ENCODE assay signal across 12 mouse cellular contexts in genomic region chr8:70570360-70570759, GRCm38 (mm10). TPM values are rescaled to one million over a fixed set of nuclear protein-coding genes. Genes with fewer than 3 reads are reported as not detected.
DNase-seq lines count a peak whose midpoint lies in the region; ATAC-seq and TF ChIP-seq lines count a peak whose summit lies in the region.
"Had no signal": no experiment of that assay in that cellular context is flagged by ENCODE, and none has a peak within 500 bp of the region (broad histone marks: within the 10 kb centered on the region; RNA-seq: fewer than 3 reads in every experiment).

No protein-coding gene starts in this region.

- no peak for DNase-seq in embryonic facial prominence, embryonic 14.5 days (ENCODE audit: low spot score)
- DNase-seq in embryonic facial prominence, embryonic 10.5 days (ENCODE audit: low spot score), result no peak
- DNase-seq in heart, adult 18-20 months, result no peak
- no peak for DNase-seq in liver, embryonic 11.5 days (ENCODE audit: low spot score)
- DNase-seq in stomach, postnatal 0 days (ENCODE audit: low spot score), result peak; percentile 22
- DNase-seq: kidney, adult 8-10 months; kidney, postnatal 4 days; right cerebral cortex, adult 18-20 months had no signal

- H3K27ac ChIP-seq in embryonic facial prominence, embryonic 14.5 days (replicated peaks; ENCODE audit: low read depth, low read length), result no peak overlapping the region
- H3K27ac ChIP-seq in embryonic facial prominence, embryonic 10.5 days (replicated peaks), result no peak overlapping the region
- peak overlapping the region; percentile 71 for H3K27ac ChIP-seq in heart, embryonic 15.5 days
- H3K27ac ChIP-seq in liver, embryonic 16.5 days (ENCODE audit: low read length), result no peak overlapping the region
- H3K27ac ChIP-seq in liver, embryonic 11.5 days (ENCODE audit: low read depth, low read length), result no peak overlapping the region
- H3K27ac ChIP-seq in stomach, postnatal 0 days (replicated peaks), result no peak overlapping the region
- H3K27ac ChIP-seq: forebrain, embryonic 15.5 days; hindbrain, postnatal 0 days had no signal

- H3K4me1 ChIP-seq in embryonic facial prominence, embryonic 14.5 days (ENCODE audit: control insufficient read depth, insufficient read depth, low read length), result no peaks in the 10 kb centered on the region
- peaks cover 8% of the 10 kb centered on the region for H3K4me1 ChIP-seq in embryonic facial prominence, embryonic 10.5 days
- H3K4me1 ChIP-seq in heart, embryonic 15.5 days (replicated peaks), result peaks cover 50% of the 10 kb centered on the region
- H3K4me1 ChIP-seq in liver, embryonic 16.5 days (ENCODE audit: control insufficient read depth, low read depth, low read length), result peaks cover 19% of the 10 kb centered on the region
- peaks cover 13% of the 10 kb centered on the region; the same call in 1 of the 2 replicates for H3K4me1 ChIP-seq in liver, embryonic 11.5 days (replicated peaks; ENCODE audit: control insufficient read depth, insufficient read depth, low read length)
- H3K4me1 ChIP-seq in stomach, postnatal 0 days (replicated peaks; ENCODE audit: control insufficient read depth, insufficient read depth), result no peaks in the 10 kb centered on the region; the same call in 1 of the 2 replicates

- peaks cover 15% of the 10 kb centered on the region; the same call in 1 of the 2 replicates for H3K36me3 ChIP-seq in embryonic facial prominence, embryonic 14.5 days (ENCODE audit: control insufficient read depth, insufficient read depth, low read length)
- H3K36me3 ChIP-seq in embryonic facial prominence, embryonic 10.5 days (replicated peaks), result peaks cover 38% of the 10 kb centered on the region
- no peaks in the 10 kb centered on the region for H3K36me3 ChIP-seq in heart, embryonic 15.5 days
- H3K36me3 ChIP-seq in liver, embryonic 16.5 days (ENCODE audit: control insufficient read depth, insufficient read depth), result peaks cover 3% of the 10 kb centered on the region; the same call in 1 of the 2 replicates
- no peaks in the 10 kb centered on the region for H3K36me3 ChIP-seq in liver, embryonic 11.5 days (ENCODE audit: control insufficient read depth, insufficient read depth, low read length)
- 0 out of 2 replicates have a peak, but pooled peaks cover 3% of the 10 kb centered on the region for H3K36me3 ChIP-seq in stomach, postnatal 0 days (ENCODE audit: control insufficient read depth, insufficient read depth, low read length)

- TF ChIP-seq CTCF in stomach, postnatal 0 days (IDR thresholded peaks at IDR 0.05; ENCODE audit: low read depth), result no peak

- H3K4me3 ChIP-seq in embryonic facial prominence, embryonic 14.5 days (ENCODE audit: low read depth, low read length), result no peak overlapping the region
- H3K4me3 ChIP-seq in embryonic facial prominence, embryonic 10.5 days, result no peak overlapping the region
- H3K4me3 ChIP-seq in heart, embryonic 15.5 days, result no peak overlapping the region
- no peak overlapping the region for H3K4me3 ChIP-seq in liver, embryonic 16.5 days (ENCODE audit: low read depth, low read length)
- H3K4me3 ChIP-seq in liver, embryonic 11.5 days (ENCODE audit: low read depth, low read length), result no peak overlapping the region
- no peak overlapping the region for H3K4me3 ChIP-seq in stomach, postnatal 0 days (ENCODE audit: low read depth, low read length)
- H3K4me3 ChIP-seq: forebrain, embryonic 15.5 days had no signal

- no peaks in the 10 kb centered on the region for H3K9me3 ChIP-seq in embryonic facial prominence, embryonic 14.5 days (ENCODE audit: control insufficient read depth, low read length)
- no peaks in the 10 kb centered on the region for H3K9me3 ChIP-seq in embryonic facial prominence, embryonic 10.5 days
- H3K9me3 ChIP-seq in heart, embryonic 15.5 days (replicated peaks), result no peaks in the 10 kb centered on the region
- no peaks in the 10 kb centered on the region for H3K9me3 ChIP-seq in liver, embryonic 16.5 days (replicated peaks; ENCODE audit: control insufficient read depth, low read length)
- H3K9me3 ChIP-seq in liver, embryonic 11.5 days (ENCODE audit: control insufficient read depth, low read length), result no peaks in the 10 kb centered on the region
- H3K9me3 ChIP-seq in stomach, postnatal 0 days (ENCODE audit: control insufficient read depth, low read length), result no peaks in the 10 kb centered on the region
- H3K9me3 ChIP-seq: forebrain, embryonic 15.5 days had no signal

- no peak overlapping the region for H3K9ac ChIP-seq in embryonic facial prominence, embryonic 14.5 days (ENCODE audit: low read depth, low read length)
- H3K9ac ChIP-seq in heart, embryonic 15.5 days, result no peak overlapping the region
- no peak overlapping the region for H3K9ac ChIP-seq in liver, embryonic 16.5 days (ENCODE audit: low read depth, low read length)
- H3K9ac ChIP-seq in liver, embryonic 11.5 days (ENCODE audit: low read depth, low read length), result no peak overlapping the region
- no peak overlapping the region for H3K9ac ChIP-seq in stomach, postnatal 0 days (ENCODE audit: low read length)
- H3K9ac ChIP-seq: forebrain, embryonic 15.5 days had no signal

- no peaks in the 10 kb centered on the region for H3K27me3 ChIP-seq in embryonic facial prominence, embryonic 14.5 days (replicated peaks; ENCODE audit: control insufficient read depth, insufficient read depth, low read length)
- H3K27me3 ChIP-seq in embryonic facial prominence, embryonic 10.5 days (replicated peaks; ENCODE audit: low read depth, poor library complexity, severe bottlenecking), result no peaks in the 10 kb centered on the region
- no peaks in the 10 kb centered on the region for H3K27me3 ChIP-seq in heart, embryonic 15.5 days
- no peaks in the 10 kb centered on the region for H3K27me3 ChIP-seq in liver, embryonic 16.5 days (ENCODE audit: control insufficient read depth, insufficient read depth, low read depth, low read length)
- H3K27me3 ChIP-seq in liver, embryonic 11.5 days (replicated peaks; ENCODE audit: control insufficient read depth, insufficient read depth, low read length), result no peaks in the 10 kb centered on the region
- H3K27me3 ChIP-seq in stomach, postnatal 0 days (ENCODE audit: control insufficient read depth, insufficient read depth, low read length), result no peaks in the 10 kb centered on the region
- H3K27me3 ChIP-seq: forebrain, embryonic 15.5 days had no signal

- H3K4me2 ChIP-seq in embryonic facial prominence, embryonic 14.5 days (ENCODE audit: low read depth, low read length), result no peak overlapping the region
- H3K4me2 ChIP-seq in heart, embryonic 15.5 days, result no peak overlapping the region
- no peak overlapping the region for H3K4me2 ChIP-seq in liver, embryonic 16.5 days (ENCODE audit: low read depth, low read length)
- H3K4me2 ChIP-seq in liver, embryonic 11.5 days, result no peak overlapping the region
- H3K4me2 ChIP-seq in stomach, postnatal 0 days (replicated peaks; ENCODE audit: low read depth), result no peak overlapping the region
- H3K4me2 ChIP-seq: forebrain, embryonic 15.5 days had no signal

- no peak for TF ChIP-seq EP300 in stomach, postnatal 0 days (optimal IDR thresholded peaks at IDR 0.05)

- ATAC-seq in embryonic facial prominence, embryonic 14.5 days (ENCODE audit: low read depth), result peak; percentile 16; the same call in 1 of the 2 replicates
- ATAC-seq in heart, embryonic 15.5 days (replicated peaks; ENCODE audit: insufficient number of reproducible peaks, insufficient read depth, low FRiP score, low read depth), result no peak
- ATAC-seq in liver, embryonic 16.5 days (ENCODE audit: low read depth), result 0 out of 2 replicates have a peak, but pooled peaks have one; percentile 30
- ATAC-seq in liver, embryonic 11.5 days (replicated peaks; ENCODE audit: low FRiP score), result no peak
- no peak for ATAC-seq in stomach, postnatal 0 days (ENCODE audit: low FRiP score, low TSS enrichment)
- ATAC-seq: forebrain, embryonic 15.5 days; hindbrain, postnatal 0 days had no signal

RNA-seq across cellular contexts. Expression of gene Isyna1, which starts 23.8 kb away (rescaled TPM):
- 94.5 and 107 TPM in 2 replicates for polyA plus RNA-seq in embryonic facial prominence, embryonic 14.5 days (2014; fragmentation: Nextera tagmentation; extraction: Ambion mirVana)
- 184 and 187 TPM in 2 replicates for polyA plus RNA-seq in embryonic facial prominence, embryonic 10.5 days (2016; fragmentation: Nextera tagmentation; extraction: Ambion mirVana)
- polyA plus RNA-seq in heart, embryonic 15.5 days (2015; fragmentation: Nextera tagmentation; extraction: Ambion mirVana), result 92.9 and 121 TPM in 2 replicates
- total RNA-seq in heart, adult 18-20 months (2021), result 10 to 100 TPM; 15.4 to 28.2 TPM
- polyA plus RNA-seq in liver, embryonic 16.5 days (2015; fragmentation: Nextera tagmentation; extraction: Ambion mirVana), result 35.0 and 38.0 TPM in 2 replicates
- polyA plus RNA-seq in liver, embryonic 11.5 days (2014; fragmentation: Nextera tagmentation; extraction: Ambion mirVana), result 177 and 188 TPM in 2 replicates
- polyA plus RNA-seq in stomach, postnatal 0 days (2015; fragmentation: Nextera tagmentation; extraction: Ambion mirVana), result 37.4 and 39.3 TPM in 2 replicates

RNA-seq across cellular contexts. Expression of gene Ell, which starts 31.1 kb away (rescaled TPM):
- 17.3 and 21.7 TPM in 2 replicates for polyA plus RNA-seq in embryonic facial prominence, embryonic 14.5 days (2014; fragmentation: Nextera tagmentation; extraction: Ambion mirVana)
- 20.8 and 21.1 TPM in 2 replicates for polyA plus RNA-seq in embryonic facial prominence, embryonic 10.5 days (2016; fragmentation: Nextera tagmentation; extraction: Ambion mirVana)
- polyA plus RNA-seq in heart, embryonic 15.5 days (2015; fragmentation: Nextera tagmentation; extraction: Ambion mirVana), result 10.8 and 15.0 TPM in 2 replicates
- total RNA-seq in heart, adult 18-20 months (2021), result 10 to 100 TPM; 10.9 to 12.0 TPM
- 12.9 and 16.8 TPM in 2 replicates for polyA plus RNA-seq in liver, embryonic 16.5 days (2015; fragmentation: Nextera tagmentation; extraction: Ambion mirVana)
- 20.3 and 20.7 TPM in 2 replicates for polyA plus RNA-seq in liver, embryonic 11.5 days (2014; fragmentation: Nextera tagmentation; extraction: Ambion mirVana)
- 11.1 and 13.5 TPM in 2 replicates for polyA plus RNA-seq in stomach, postnatal 0 days (2015; fragmentation: Nextera tagmentation; extraction: Ambion mirVana)

RNA-seq across cellular contexts. Expression of gene Ssbp4, which starts 38.3 kb away (rescaled TPM):
- polyA plus RNA-seq in embryonic facial prominence, embryonic 14.5 days (2014; fragmentation: Nextera tagmentation; extraction: Ambion mirVana), result 120 and 132 TPM in 2 replicates
- 105 and 109 TPM in 2 replicates for polyA plus RNA-seq in embryonic facial prominence, embryonic 10.5 days (2016; fragmentation: Nextera tagmentation; extraction: Ambion mirVana)
- polyA plus RNA-seq in heart, embryonic 15.5 days (2015; fragmentation: Nextera tagmentation; extraction: Ambion mirVana), result 62.1 and 82.6 TPM in 2 replicates
- total RNA-seq in heart, adult 18-20 months (2021), result 10 to 100 TPM; 29.9 to 35.7 TPM
- 25.1 and 32.3 TPM in 2 replicates for polyA plus RNA-seq in liver, embryonic 16.5 days (2015; fragmentation: Nextera tagmentation; extraction: Ambion mirVana)
- polyA plus RNA-seq in liver, embryonic 11.5 days (2014; fragmentation: Nextera tagmentation; extraction: Ambion mirVana), result 144 and 173 TPM in 2 replicates
- 66.7 and 83.8 TPM in 2 replicates for polyA plus RNA-seq in stomach, postnatal 0 days (2015; fragmentation: Nextera tagmentation; extraction: Ambion mirVana)

RNA-seq across cellular contexts. Expression of gene Kxd1, which starts 42.6 kb away (rescaled TPM):
- 51.0 and 59.8 TPM in 2 replicates for polyA plus RNA-seq in embryonic facial prominence, embryonic 14.5 days (2014; fragmentation: Nextera tagmentation; extraction: Ambion mirVana)
- 49.7 and 51.0 TPM in 2 replicates for polyA plus RNA-seq in embryonic facial prominence, embryonic 10.5 days (2016; fragmentation: Nextera tagmentation; extraction: Ambion mirVana)
- 64.5 and 68.8 TPM in 2 replicates for polyA plus RNA-seq in heart, embryonic 15.5 days (2015; fragmentation: Nextera tagmentation; extraction: Ambion mirVana)
- 100 to 1,000 TPM in 1 of 2 experiments, 10 to 100 TPM in 1; 92.4 to 107 TPM for total RNA-seq in heart, adult 18-20 months (2021)
- polyA plus RNA-seq in liver, embryonic 16.5 days (2015; fragmentation: Nextera tagmentation; extraction: Ambion mirVana), result 27.6 and 29.0 TPM in 2 replicates
- polyA plus RNA-seq in liver, embryonic 11.5 days (2014; fragmentation: Nextera tagmentation; extraction: Ambion mirVana), result 68.8 and 75.2 TPM in 2 replicates
- polyA plus RNA-seq in stomach, postnatal 0 days (2015; fragmentation: Nextera tagmentation; extraction: Ambion mirVana), result 47.1 and 54.6 TPM in 2 replicates

RNA-seq across cellular contexts. Expression of gene Fkbp8, which starts 42.8 kb away (rescaled TPM):
- polyA plus RNA-seq in embryonic facial prominence, embryonic 14.5 days (2014; fragmentation: Nextera tagmentation; extraction: Ambion mirVana), result 202 and 234 TPM in 2 replicates
- polyA plus RNA-seq in embryonic facial prominence, embryonic 10.5 days (2016; fragmentation: Nextera tagmentation; extraction: Ambion mirVana), result 278 and 285 TPM in 2 replicates
- 203 and 274 TPM in 2 replicates for polyA plus RNA-seq in heart, embryonic 15.5 days (2015; fragmentation: Nextera tagmentation; extraction: Ambion mirVana)
- total RNA-seq in heart, adult 18-20 months (2021), result 100 to 1,000 TPM; 120 to 129 TPM
- 155 and 158 TPM in 2 replicates for polyA plus RNA-seq in liver, embryonic 16.5 days (2015; fragmentation: Nextera tagmentation; extraction: Ambion mirVana)
- 261 and 285 TPM in 2 replicates for polyA plus RNA-seq in liver, embryonic 11.5 days (2014; fragmentation: Nextera tagmentation; extraction: Ambion mirVana)
- polyA plus RNA-seq in stomach, postnatal 0 days (2015; fragmentation: Nextera tagmentation; extraction: Ambion mirVana), result 179 and 188 TPM in 2 replicates

Comparison
In these comparisons a context has a peak if more than half of its experiments do, and no peak if none do; other contexts are left out.
1. ATAC-seq: peak in embryonic facial prominence, embryonic 14.5 days (single experiment) and liver, embryonic 16.5 days (single experiment); none in heart, embryonic 15.5 days (single experiment), liver, embryonic 11.5 days (single experiment) and stomach, postnatal 0 days (single experiment).